Mouse (Mus musculus) left cerebral cortex, postnatal 4 days (tissue): Measurements from ENCODE around the gene Mcm9. TPM values are rescaled to one million over a fixed set of nuclear protein-coding genes. Genes with fewer than 3 reads are reported as not detected.
"Not testable (repeated sequence)": the region's sequence is repeated elsewhere in the genome, so short reads cannot be mapped to it uniquely, and the experiment has no call there.

Source experiments
- DNase-seq: peaks from one replicate; pipeline ENCODE4 v3.0.0-alpha.2; 2022
- intact Hi-C: fragments of 180-260 bp; cut with DNase I; formaldehyde crosslinking; loops from one replicate; pipeline ENCODE4 v1.15.1; 2025
- total RNA-seq, 2 experiments: library from RNA; stranded (reverse); gene quantifications; 2 replicates each; pipeline ENCODE4 v1.2.3; 2021

The Mcm9 gene
- total RNA-seq, 2 experiments from 2014 or later: 6.1 to 6.9 TPM

DNA sequence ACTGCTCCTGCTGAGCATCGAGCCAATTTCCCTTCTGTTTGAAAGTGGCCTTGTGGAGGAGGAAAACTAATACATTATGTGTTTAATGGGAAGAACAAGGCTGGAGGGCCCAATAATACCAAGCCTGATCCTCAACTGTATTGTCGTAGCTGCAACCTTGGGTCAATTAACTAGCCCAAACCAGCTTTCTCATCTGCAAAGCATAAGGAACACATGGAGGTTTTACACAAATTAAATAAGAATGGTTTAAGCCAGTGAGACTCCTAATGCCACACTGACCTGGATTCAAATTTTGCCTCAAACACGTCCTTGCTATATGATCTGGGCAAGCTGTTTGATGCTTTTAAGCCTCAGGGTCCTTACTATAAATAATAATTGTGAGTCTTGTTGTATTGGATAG, 125.2 kb downstream of the Mcm9 start:
- intact Hi-C loops: loop anchor here (5.0 kb wide), 1 partner anchor 158 kb away; no protein-coding TSS in a partner anchor
- no peak for DNase-seq

DNA sequence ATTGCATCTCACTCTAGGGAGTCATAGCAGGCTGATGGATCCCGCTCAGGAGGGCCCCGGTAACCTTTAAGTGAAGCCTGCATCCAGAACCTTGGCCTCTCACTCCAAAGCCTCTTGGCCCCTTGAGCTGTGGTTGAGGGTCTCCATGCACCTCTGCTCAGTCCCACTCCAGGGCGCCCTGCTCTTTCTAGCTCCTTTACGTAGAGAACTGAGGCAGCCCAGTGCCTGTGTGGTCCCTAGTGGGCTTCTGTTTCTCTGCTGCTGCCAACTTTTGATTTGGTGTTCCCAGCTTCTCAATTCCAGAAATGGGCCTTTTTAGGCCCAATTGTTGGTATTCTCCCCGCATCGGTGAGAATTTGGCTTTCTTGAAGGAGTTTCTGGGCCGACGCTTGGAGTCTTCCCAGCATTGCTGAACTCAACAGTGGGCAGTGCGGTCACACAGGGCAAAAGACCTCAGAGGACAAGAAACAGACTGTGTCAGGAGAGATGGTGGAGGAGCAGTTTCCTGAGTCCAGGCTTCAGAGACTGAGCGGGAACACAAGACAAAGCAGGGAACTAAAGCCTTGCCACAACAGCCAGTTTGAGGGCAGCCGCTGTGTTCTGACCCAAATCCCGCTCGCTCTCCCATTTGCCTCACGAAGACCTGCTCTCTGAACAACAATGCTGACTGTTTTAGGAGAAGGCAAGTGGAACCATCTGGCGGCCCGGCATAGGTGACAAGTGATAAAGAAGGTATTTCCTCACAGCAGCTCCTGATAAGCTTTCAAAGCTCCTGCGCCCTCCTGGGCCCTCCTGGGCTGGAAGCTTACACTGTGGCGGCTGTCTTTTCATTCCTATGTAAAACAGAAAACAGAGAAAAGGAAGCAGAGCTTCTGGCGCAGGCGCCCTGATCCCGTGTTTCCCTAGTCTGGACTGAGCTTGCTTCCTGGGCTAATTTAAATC, 127.1 kb downstream of the Mcm9 start:
- intact Hi-C loops: no loop called here
- DNase-seq: no peak

DNA sequence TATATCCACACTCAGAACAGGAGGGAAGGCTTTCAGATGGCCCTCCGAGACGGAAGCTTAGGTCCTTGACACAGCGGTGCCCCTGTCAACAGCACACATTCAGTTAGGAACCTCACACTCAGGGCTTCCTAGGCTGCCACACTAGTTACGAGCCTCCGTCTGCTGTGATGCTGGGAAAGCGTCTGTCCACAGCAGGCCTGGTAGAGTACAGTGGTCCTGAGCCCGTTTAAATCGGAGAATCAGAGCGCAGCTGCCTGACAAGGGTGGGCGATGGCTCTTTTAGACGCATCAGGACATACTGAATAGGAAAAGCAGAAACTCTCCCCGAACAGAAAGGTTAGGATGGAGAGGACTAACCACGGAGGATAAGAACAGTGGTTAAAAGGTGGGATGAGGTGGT, 127.8 kb downstream of the Mcm9 start:
- no peak for DNase-seq
- intact Hi-C loops: no loop called here

DNA sequence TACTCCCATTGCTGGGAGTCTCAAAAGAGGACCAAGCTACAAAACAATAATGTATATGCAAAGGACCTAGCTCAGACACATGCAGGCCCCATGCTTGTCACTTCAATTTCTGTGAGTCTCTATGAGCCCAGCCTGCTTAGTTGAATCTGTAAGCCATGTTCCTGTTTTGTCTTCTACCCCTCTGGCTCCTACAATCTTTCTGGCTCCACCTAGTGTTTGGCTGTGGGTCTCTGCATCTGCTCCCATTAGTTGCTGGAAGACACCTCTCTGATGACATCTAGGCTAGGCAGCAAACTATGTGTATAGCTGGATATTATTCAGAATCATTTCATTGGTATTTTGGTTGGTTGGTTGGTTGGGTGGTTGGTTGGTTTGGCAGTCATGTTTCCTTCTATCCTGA, 130.7 kb downstream of the Mcm9 start:
- intact Hi-C loops: no loop called here

DNA sequence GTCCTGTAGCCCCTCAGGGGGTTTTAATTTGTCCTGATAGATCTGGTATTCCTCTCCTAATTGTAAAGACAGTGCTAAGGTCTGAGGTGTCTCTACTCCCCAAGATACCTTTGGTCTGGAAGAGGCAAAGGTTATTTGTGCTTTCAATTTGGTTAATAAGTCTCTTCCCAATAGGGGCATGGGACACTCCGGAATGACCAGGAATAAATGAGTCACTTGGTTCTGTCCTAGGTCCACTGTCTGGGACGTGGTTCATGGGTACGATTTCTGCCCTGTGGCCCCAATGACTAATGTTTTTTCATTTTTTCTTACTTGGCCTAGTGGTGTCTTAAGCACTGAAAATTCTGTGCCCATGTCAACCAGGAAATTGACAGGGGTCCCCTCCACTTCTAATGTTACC, 134.9 kb downstream of the Mcm9 start:
- intact Hi-C loops, DNase-seq: not testable (repeated sequence)

More for the DNA sequence above, 130.7 kb downstream of the Mcm9 start:
- DNase-seq: no peak

DNA sequence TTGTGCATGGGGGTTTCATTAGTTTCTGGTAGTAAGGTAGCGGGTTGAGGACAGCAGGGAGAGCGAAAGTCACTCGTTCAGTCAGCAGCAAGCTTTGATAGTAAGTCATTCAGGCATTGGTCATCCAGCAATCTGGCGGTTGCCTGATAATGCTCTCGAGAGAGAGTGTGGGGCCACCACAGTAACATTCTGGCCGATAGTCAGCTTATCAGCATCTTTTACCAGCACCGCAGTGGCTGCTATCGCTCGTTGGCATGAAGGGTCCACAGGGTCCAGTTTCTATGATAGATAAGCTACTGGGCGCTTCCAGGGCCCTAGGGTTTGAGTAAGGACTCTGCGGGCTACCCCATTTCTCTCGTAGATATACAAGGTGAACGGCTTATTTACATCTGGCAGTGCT, 136.3 kb downstream of the Mcm9 start:
- intact Hi-C loops: no loop called here
- DNase-seq: no peak

Other genes starting within 250 kb of the Mcm9 start
- 10 to 100 TPM; 30.2 to 31.6 TPM for gene Asf1a, start 33.7 kb downstream of the Mcm9 start, total RNA-seq
- gene Fam184a, start 120.7 kb upstream of the Mcm9 start, total RNA-seq: 10 to 100 TPM; 28.8 to 29.6 TPM